Mouse (Mus musculus) bone marrow macrophage, adult 2 months (primary cell): ENCODE data around the gene Slc9a1.

Experiments
- CTCF ChIP-seq: IDR thresholded peaks from 2 replicates; pipeline ENCODE4 v1.5.1; 2012; ENCODE audit warnings: low read depth, mild to moderate bottlenecking, low read length, moderate library complexity
- POLR2A ChIP-seq: IDR thresholded peaks from 2 replicates; pipeline ENCODE4 v1.6.1; 2012; ENCODE audit warnings: mild to moderate bottlenecking, low read depth, low read length, borderline replicate concordance

DNA sequence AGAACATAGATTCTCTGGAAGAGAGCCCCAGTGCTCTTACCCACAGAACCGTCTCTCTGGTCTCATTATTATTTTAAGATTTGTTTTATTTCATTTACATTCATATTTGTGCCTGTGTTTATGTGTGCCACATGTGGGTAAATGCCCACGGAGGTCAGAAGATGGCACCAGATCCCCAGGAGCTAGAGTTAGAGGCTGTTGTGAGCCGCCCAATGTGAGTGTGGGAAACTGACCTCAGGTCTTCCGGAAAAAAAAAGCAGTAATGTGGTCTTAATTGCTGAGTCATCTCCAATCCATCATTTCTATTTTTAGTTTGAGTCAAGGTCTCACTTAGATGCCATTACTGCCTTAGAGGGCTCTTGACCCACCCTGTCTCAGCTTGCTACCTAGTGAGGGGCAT is 21.9 kb upstream of the Slc9a1 start:
- TF ChIP-seq CTCF (0 out of 2 replicates have a peak, but pooled peaks have one; percentile 10), POLR2A (no peak)
